Mouse (Mus musculus) heart, postnatal 0 days (tissue): ENCODE results near the gene Mmachc.

ENCODE experiments used
- CTCF ChIP-seq: IDR thresholded peaks from 2 replicates; pipeline ENCODE4 v1.5.1; 2016; ENCODE audit warnings: antibody characterized with exemption, control low read depth, low read depth
- EP300 ChIP-seq: IDR thresholded peaks from 2 replicates; pipeline ENCODE4 v1.6.1; 2016; ENCODE audit warnings: antibody characterized with exemption, low read depth

GRCm38 (mm10) chr4:116659474-116659873 lies 48.7 kb downstream of the Mmachc start:
- TF ChIP-seq EP300 (no peak), CTCF (no peak)
